Mouse (Mus musculus): ENCODE measurements around the gene Mtor. TPM values are rescaled to one million over a fixed set of nuclear protein-coding genes. Genes with fewer than 3 reads are reported as not detected.

Gene Mtor
- polyA plus RNA-seq, 1 experiment = 20.2 TPM

- WGBS = 93% methylated on average over 5 of the region's 5 CpGs
- Histone ChIP-seq H3K4me3 (replicated peaks; ENCODE audit: extremely low read depth, low read depth, low read length) (no peak overlapping the region), H3K4me1 (ENCODE audit: control insufficient read depth, insufficient read depth, low read length) (no peaks in the 10 kb centered on the region)
- TF ChIP-seq POLR2A (IDR thresholded peaks at IDR 0.05; ENCODE audit: borderline replicate concordance, extremely low read depth, low read depth, low read length) = no peak
- no peak for TF ChIP-seq CTCF (IDR thresholded peaks at IDR 0.05; ENCODE audit: insufficient read depth, low read length)
- no peak for DNase-seq
Observed at GRCm38 (mm10) chr4:148473496-148473895, 25.1 kb downstream of the Mtor start.

GRCm38 (mm10) chr4:148480245-148480644 is 31.8 kb downstream of the Mtor start:
- H3K4me3 ChIP-seq (replicated peaks; ENCODE audit: extremely low read depth, low read depth, low read length) = no peak overlapping the region
- no peaks in the 10 kb centered on the region for H3K4me1 ChIP-seq (ENCODE audit: control insufficient read depth, insufficient read depth, low read length)
- TF ChIP-seq CTCF (IDR thresholded peaks at IDR 0.05; ENCODE audit: insufficient read depth, low read length) (no peak), POLR2A (IDR thresholded peaks at IDR 0.05; ENCODE audit: borderline replicate concordance, extremely low read depth, low read depth, low read length) (no peak)
- DNase-seq = no peak
- WGBS = 99% methylated on average over 2 of the region's 2 CpGs

- Histone ChIP-seq H3K4me3 (replicated peaks; ENCODE audit: extremely low read depth, low read depth, low read length) (no peak overlapping the region), H3K4me1 (ENCODE audit: control insufficient read depth, insufficient read depth, low read length) (no peaks in the 10 kb centered on the region)
- DNase-seq = no peak
- WGBS = 60% methylated on average over 2 of the region's 2 CpGs
- no peak for TF ChIP-seq POLR2A (IDR thresholded peaks at IDR 0.05; ENCODE audit: borderline replicate concordance, extremely low read depth, low read depth, low read length)
- TF ChIP-seq CTCF (IDR thresholded peaks at IDR 0.05; ENCODE audit: insufficient read depth, low read length) = no peak
Observed at GRCm38 (mm10) chr4:148481557-148482168, 33.3 kb downstream of the Mtor start.

- no peak overlapping the region for H3K4me3 ChIP-seq (replicated peaks; ENCODE audit: extremely low read depth, low read depth, low read length)
- no peak for DNase-seq
- H3K4me1 ChIP-seq (ENCODE audit: control insufficient read depth, insufficient read depth, low read length) = no peaks in the 10 kb centered on the region
- TF ChIP-seq CTCF (IDR thresholded peaks at IDR 0.05; ENCODE audit: insufficient read depth, low read length) (no peak), POLR2A (IDR thresholded peaks at IDR 0.05; ENCODE audit: borderline replicate concordance, extremely low read depth, low read depth, low read length) (no peak)
- 97% methylated on average over 12 of the region's 12 CpGs for WGBS
Observed at GRCm38 (mm10) chr4:148484511-148484910, 36.1 kb downstream of the Mtor start.

- Histone ChIP-seq H3K4me3 (replicated peaks; ENCODE audit: extremely low read depth, low read depth, low read length) (no peak overlapping the region), H3K4me1 (ENCODE audit: control insufficient read depth, insufficient read depth, low read length) (no peaks in the 10 kb centered on the region)
- TF ChIP-seq CTCF (IDR thresholded peaks at IDR 0.05; ENCODE audit: insufficient read depth, low read length) (no peak), POLR2A (IDR thresholded peaks at IDR 0.05; ENCODE audit: borderline replicate concordance, extremely low read depth, low read depth, low read length) (no peak)
- 76% methylated on average over 2 of the region's 2 CpGs for WGBS
- DNase-seq = no peak
Observed at GRCm38 (mm10) chr4:148487841-148488240, 39.4 kb downstream of the Mtor start.

GRCm38 (mm10) chr4:148490502-148490901 is 42.1 kb downstream of the Mtor start:
- Histone ChIP-seq H3K4me1 (ENCODE audit: control insufficient read depth, insufficient read depth, low read length) (no peaks in the 10 kb centered on the region), H3K4me3 (replicated peaks; ENCODE audit: extremely low read depth, low read depth, low read length) (no peak overlapping the region)
- WGBS = 28% methylated on average over 6 of the region's 6 CpGs
- no peak for TF ChIP-seq POLR2A (IDR thresholded peaks at IDR 0.05; ENCODE audit: borderline replicate concordance, extremely low read depth, low read depth, low read length)
- no peak for TF ChIP-seq CTCF (IDR thresholded peaks at IDR 0.05; ENCODE audit: insufficient read depth, low read length)
- no peak for DNase-seq

GRCm38 (mm10) chr4:148491448-148491847 is 43.0 kb downstream of the Mtor start:
- no peak overlapping the region for H3K4me3 ChIP-seq (replicated peaks; ENCODE audit: extremely low read depth, low read depth, low read length)
- no peaks in the 10 kb centered on the region for H3K4me1 ChIP-seq (ENCODE audit: control insufficient read depth, insufficient read depth, low read length)
- TF ChIP-seq POLR2A (IDR thresholded peaks at IDR 0.05; ENCODE audit: borderline replicate concordance, extremely low read depth, low read depth, low read length) (no peak), CTCF (IDR thresholded peaks at IDR 0.05; ENCODE audit: insufficient read depth, low read length) (no peak)
- DNase-seq = no peak
- WGBS = 90% methylated on average over 7 of the region's 7 CpGs

GRCm38 (mm10) chr4:148495160-148495559 is 46.7 kb downstream of the Mtor start:
- TF ChIP-seq POLR2A (IDR thresholded peaks at IDR 0.05; ENCODE audit: borderline replicate concordance, extremely low read depth, low read depth, low read length) (no peak), CTCF (IDR thresholded peaks at IDR 0.05; ENCODE audit: insufficient read depth, low read length) (no peak)
- no peak for DNase-seq
- 92% methylated on average over 6 of the region's 6 CpGs for WGBS
- no peak overlapping the region for H3K4me3 ChIP-seq (replicated peaks; ENCODE audit: extremely low read depth, low read depth, low read length)
- no peaks in the 10 kb centered on the region for H3K4me1 ChIP-seq (ENCODE audit: control insufficient read depth, insufficient read depth, low read length)

GRCm38 (mm10) chr4:148495874-148496689 is 47.7 kb downstream of the Mtor start:
- WGBS = 86% methylated on average over 25 of the region's 25 CpGs
- Histone ChIP-seq H3K4me3 (replicated peaks; ENCODE audit: extremely low read depth, low read depth, low read length) (no peak overlapping the region), H3K4me1 (ENCODE audit: control insufficient read depth, insufficient read depth, low read length) (no peaks in the 10 kb centered on the region)
- TF ChIP-seq CTCF (IDR thresholded peaks at IDR 0.05; ENCODE audit: insufficient read depth, low read length) (no peak), POLR2A (IDR thresholded peaks at IDR 0.05; ENCODE audit: borderline replicate concordance, extremely low read depth, low read depth, low read length) (no peak)
- DNase-seq = no peak

- 57% methylated on average over 4 of the region's 4 CpGs for WGBS
- Histone ChIP-seq H3K4me1 (ENCODE audit: control insufficient read depth, insufficient read depth, low read length) (no peaks in the 10 kb centered on the region), H3K4me3 (replicated peaks; ENCODE audit: extremely low read depth, low read depth, low read length) (no peak within 1 kb of the TSS)
- no peak for DNase-seq
- no peak for TF ChIP-seq POLR2A (IDR thresholded peaks at IDR 0.05; ENCODE audit: borderline replicate concordance, extremely low read depth, low read depth, low read length)
- TF ChIP-seq CTCF (IDR thresholded peaks at IDR 0.05; ENCODE audit: insufficient read depth, low read length) = no peak
Observed at GRCm38 (mm10) chr4:148500410-148500867, 52.0 kb downstream of the Mtor start, which contains the start of gene Angptl7. TSS of gene Angptl7 (minus strand) at chr4:148500460.

Measured in lung, adult 2 months (tissue).